Mouse (Mus musculus) liver, postnatal 0 days (tissue): ENCODE data around the gene Bmf.

Source experiments
- CTCF ChIP-seq: sonication (generic); IDR thresholded peaks from 2 replicates; pipeline ENCODE4 v1.5.1; 2016; ENCODE audit warnings: antibody characterized with exemption, low read depth
- EP300 ChIP-seq: IDR thresholded peaks from 2 replicates; pipeline ENCODE4 v1.6.1; 2016; ENCODE audit warnings: antibody characterized with exemption, low read depth, mild to moderate bottlenecking

DNA sequence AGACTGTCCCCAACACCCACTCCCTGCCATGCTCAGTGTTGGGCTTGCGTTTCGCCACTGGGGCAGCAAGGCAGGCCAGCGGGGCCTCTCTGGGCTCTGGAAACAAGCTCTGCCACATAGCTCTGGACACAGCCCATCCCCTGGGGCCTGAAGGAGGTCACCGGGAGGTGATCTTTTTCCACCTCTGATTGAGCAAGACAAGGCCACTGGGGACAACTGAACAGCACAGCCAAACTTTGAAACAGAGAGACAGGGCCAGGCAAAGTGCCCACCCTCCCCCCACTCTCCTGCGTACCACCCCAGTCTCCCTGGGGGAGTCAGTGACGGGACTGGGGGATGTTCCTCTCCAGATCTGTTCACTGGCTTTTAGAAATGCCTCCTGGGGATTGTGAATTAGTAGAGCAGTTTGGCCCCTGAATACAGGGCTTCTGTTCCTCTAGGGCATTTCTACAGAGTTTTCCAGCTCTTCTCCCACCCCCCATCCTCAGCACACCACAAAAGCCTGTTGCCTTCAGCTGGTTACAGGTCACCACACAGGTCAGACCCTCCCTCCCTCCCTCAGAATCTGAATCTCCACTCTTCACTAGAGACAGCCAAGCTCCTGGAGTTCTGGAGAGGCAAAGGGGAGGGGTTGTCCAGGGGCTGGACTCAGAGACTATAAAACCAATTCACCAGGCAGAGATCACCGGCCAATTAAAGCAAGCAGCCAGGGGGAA is 19.9 kb downstream of the Bmf start:
- TF ChIP-seq CTCF, result no peak
- no peak for TF ChIP-seq EP300
